Mouse (Mus musculus): ENCODE data around the gene Wars. TPM values are rescaled to one million over a fixed set of nuclear protein-coding genes. Genes with fewer than 3 reads are reported as not detected.

Gene Wars
- total and polyA plus RNA-seq, 2 experiments from 2014 or later, result 43.0 to 80.1 TPM

GRCm38 (mm10) chr12:108892989-108893714 is 822 bp downstream of the Wars start, which contains the start of gene Wdr25:
Wdr25 (plus strand) TSS chr12:108893631.
- 13% methylated on average over 12 of the region's 12 CpGs for WGBS
- H3K27me3 ChIP-seq (ENCODE audit: control insufficient read depth, insufficient read depth, low read length), result no peaks in the 10 kb centered on the region
- peak; percentile 11 for DNase-seq (ENCODE audit: low spot score)
- peak within 1 kb of the TSS; percentile 73 for H3K4me2 ChIP-seq (ENCODE audit: low read depth, low read length)
- no peak for ATAC-seq (ENCODE audit: insufficient read depth, low read depth)
- H3K36me3 ChIP-seq (replicated peaks; ENCODE audit: control insufficient read depth, insufficient read depth, low read length), result peaks cover 17% of the 10 kb centered on the region
- H3K27ac ChIP-seq (ENCODE audit: low read depth), result peak within 1 kb of the TSS; percentile 60
- H3K9ac ChIP-seq (replicated peaks; ENCODE audit: low read depth, low read length), result peak within 1 kb of the TSS; percentile 77
- H3K4me1 ChIP-seq (ENCODE audit: control insufficient read depth, insufficient read depth), result peaks cover 17% of the 10 kb centered on the region; the same call in 1 of the 2 replicates
- H3K4me3 ChIP-seq (ENCODE audit: low read depth, low read length), result peak within 1 kb of the TSS; percentile 90
- TF ChIP-seq CTCF (IDR thresholded peaks at IDR 0.05; ENCODE audit: low read depth), result no peak
- no peak for TF ChIP-seq EP300 (IDR thresholded peaks at IDR 0.05; ENCODE audit: low read depth)
- no peaks in the 10 kb centered on the region for H3K9me3 ChIP-seq (replicated peaks; ENCODE audit: control insufficient read depth, low read length)

- DNase-seq (ENCODE audit: low spot score), result no peak
- H3K27ac ChIP-seq (ENCODE audit: low read depth), result no peak overlapping the region
- no peak overlapping the region for H3K4me2 ChIP-seq (ENCODE audit: low read depth, low read length)
- no peaks in the 10 kb centered on the region for H3K27me3 ChIP-seq (ENCODE audit: control insufficient read depth, insufficient read depth, low read length)
- ATAC-seq (ENCODE audit: insufficient read depth, low read depth), result no peak
- no peak overlapping the region for H3K9ac ChIP-seq (replicated peaks; ENCODE audit: low read depth, low read length)
- TF ChIP-seq EP300 (IDR thresholded peaks at IDR 0.05; ENCODE audit: low read depth) (no peak), CTCF (IDR thresholded peaks at IDR 0.05; ENCODE audit: low read depth) (no peak)
- peaks cover 13% of the 10 kb centered on the region; the same call in 1 of the 2 replicates for H3K4me1 ChIP-seq (ENCODE audit: control insufficient read depth, insufficient read depth)
- 84% methylated on average over 4 of the region's 4 CpGs for WGBS
- peaks cover 55% of the 10 kb centered on the region for H3K36me3 ChIP-seq (replicated peaks; ENCODE audit: control insufficient read depth, insufficient read depth, low read length)
- H3K9me3 ChIP-seq (replicated peaks; ENCODE audit: control insufficient read depth, low read length), result no peaks in the 10 kb centered on the region
- H3K4me3 ChIP-seq (ENCODE audit: low read depth, low read length), result no peak overlapping the region
Observed at GRCm38 (mm10) chr12:108888632-108889031, 5.3 kb downstream of the Wars start.

DNA sequence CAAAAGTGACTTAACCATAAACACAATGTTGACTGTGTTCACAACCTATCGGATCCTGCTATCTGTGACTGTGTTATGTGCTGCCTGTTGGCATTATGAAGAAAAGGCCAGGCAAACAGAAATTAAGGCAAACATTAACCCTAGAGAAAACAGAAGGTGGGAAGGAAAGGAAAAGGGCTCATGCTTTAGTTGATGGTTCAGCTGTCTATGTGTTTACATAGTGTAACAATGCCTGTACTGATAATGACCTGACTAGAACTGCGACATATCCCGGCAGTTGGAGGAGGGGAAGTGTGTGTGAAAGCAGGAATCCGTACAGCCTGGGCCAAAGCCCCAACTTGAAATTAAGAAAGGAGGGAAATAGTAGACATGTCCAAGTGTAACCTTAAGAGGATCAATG is 6.9 kb downstream of the Wars start:
- no peak overlapping the region for H3K9ac ChIP-seq (replicated peaks; ENCODE audit: low read depth, low read length)
- ATAC-seq (ENCODE audit: insufficient read depth, low read depth) (no peak), DNase-seq (ENCODE audit: low spot score) (no peak)
- no peaks in the 10 kb centered on the region for H3K4me1 ChIP-seq (ENCODE audit: control insufficient read depth, insufficient read depth)
- H3K27me3 ChIP-seq (ENCODE audit: control insufficient read depth, insufficient read depth, low read length), result no peaks in the 10 kb centered on the region
- 78% methylated on average over 4 of the region's 4 CpGs for WGBS
- no peaks in the 10 kb centered on the region for H3K9me3 ChIP-seq (replicated peaks; ENCODE audit: control insufficient read depth, low read length)
- TF ChIP-seq EP300 (IDR thresholded peaks at IDR 0.05; ENCODE audit: low read depth) (no peak), CTCF (IDR thresholded peaks at IDR 0.05; ENCODE audit: low read depth) (no peak)
- no peak overlapping the region for H3K27ac ChIP-seq (ENCODE audit: low read depth)
- no peak overlapping the region for H3K4me3 ChIP-seq (ENCODE audit: low read depth, low read length)
- peaks cover 66% of the 10 kb centered on the region for H3K36me3 ChIP-seq (replicated peaks; ENCODE audit: control insufficient read depth, insufficient read depth, low read length)
- H3K4me2 ChIP-seq (ENCODE audit: low read depth, low read length), result no peak overlapping the region

GRCm38 (mm10) chr12:108885906-108886305 is 8.1 kb downstream of the Wars start:
- WGBS, result 88% methylated on average over 1 of the region's 1 CpGs
- H3K27ac ChIP-seq (ENCODE audit: low read depth), result no peak overlapping the region
- no peak overlapping the region for H3K4me2 ChIP-seq (ENCODE audit: low read depth, low read length)
- H3K36me3 ChIP-seq (replicated peaks; ENCODE audit: control insufficient read depth, insufficient read depth, low read length), result peaks cover 73% of the 10 kb centered on the region
- no peaks in the 10 kb centered on the region for H3K27me3 ChIP-seq (ENCODE audit: control insufficient read depth, insufficient read depth, low read length)
- H3K9me3 ChIP-seq (replicated peaks; ENCODE audit: control insufficient read depth, low read length), result no peaks in the 10 kb centered on the region
- DNase-seq (ENCODE audit: low spot score), result no peak
- 0 out of 2 replicates have a peak, but pooled peaks have one; percentile 11 for ATAC-seq (ENCODE audit: insufficient read depth, low read depth)
- no peak overlapping the region for H3K9ac ChIP-seq (replicated peaks; ENCODE audit: low read depth, low read length)
- no peaks in the 10 kb centered on the region for H3K4me1 ChIP-seq (ENCODE audit: control insufficient read depth, insufficient read depth)
- TF ChIP-seq EP300 (IDR thresholded peaks at IDR 0.05; ENCODE audit: low read depth) (no peak), CTCF (IDR thresholded peaks at IDR 0.05; ENCODE audit: low read depth) (no peak)
- H3K4me3 ChIP-seq (ENCODE audit: low read depth, low read length), result no peak overlapping the region

- H3K4me1 ChIP-seq (ENCODE audit: control insufficient read depth, insufficient read depth), result no peaks in the 10 kb centered on the region
- no peaks in the 10 kb centered on the region for H3K27me3 ChIP-seq (ENCODE audit: control insufficient read depth, insufficient read depth, low read length)
- DNase-seq (ENCODE audit: low spot score) (no peak), ATAC-seq (ENCODE audit: insufficient read depth, low read depth) (no peak)
- 76% methylated on average over 8 of the region's 8 CpGs for WGBS
- no peak overlapping the region for H3K9ac ChIP-seq (replicated peaks; ENCODE audit: low read depth, low read length)
- no peak overlapping the region for H3K27ac ChIP-seq (ENCODE audit: low read depth)
- H3K4me2 ChIP-seq (ENCODE audit: low read depth, low read length), result no peak overlapping the region
- H3K36me3 ChIP-seq (replicated peaks; ENCODE audit: control insufficient read depth, insufficient read depth, low read length), result peaks cover 74% of the 10 kb centered on the region
- H3K9me3 ChIP-seq (replicated peaks; ENCODE audit: control insufficient read depth, low read length), result no peaks in the 10 kb centered on the region
- TF ChIP-seq CTCF (IDR thresholded peaks at IDR 0.05; ENCODE audit: low read depth) (no peak), EP300 (IDR thresholded peaks at IDR 0.05; ENCODE audit: low read depth) (no peak)
- no peak overlapping the region for H3K4me3 ChIP-seq (ENCODE audit: low read depth, low read length)
Observed at GRCm38 (mm10) chr12:108882776-108883175, 11.2 kb downstream of the Wars start.
